Mouse (Mus musculus): ENCODE measurements around the gene Pabpc1l. TPM values are rescaled to one million over a fixed set of nuclear protein-coding genes. Genes with fewer than 3 reads are reported as not detected.

Pabpc1l gene
- polyA plus RNA-seq, 2 experiments = 0.22 TPM; not detected in 1

DNA sequence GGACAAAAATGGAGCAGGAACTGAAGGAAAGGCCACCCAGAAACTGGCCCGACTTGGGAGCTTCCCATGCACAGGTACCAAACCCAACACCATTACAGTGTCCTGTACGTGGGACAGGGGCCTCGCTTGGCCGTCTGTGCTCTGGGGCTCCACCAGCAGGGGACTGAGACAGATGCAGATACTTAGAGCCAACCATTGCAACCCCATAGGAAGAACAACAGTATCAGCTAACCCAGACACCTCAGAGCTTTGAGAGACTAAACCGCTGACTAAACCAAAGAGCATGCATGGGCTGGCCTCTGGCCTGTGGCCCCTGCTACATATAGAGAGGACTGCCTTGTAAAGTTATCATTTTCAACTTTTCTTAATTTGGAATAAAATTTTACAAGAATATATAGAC, 20.7 kb upstream of the Pabpc1l start:
- DNase-seq (ENCODE audit: low read depth in 3 of 3, low spot score in 3 of 3) (no peak), ATAC-seq (ENCODE audit: insufficient read depth) (0 out of 2 replicates have a peak, but pooled peaks have one; percentile 29)
- H3K9ac ChIP-seq (replicated peaks) = no peak overlapping the region
- no peaks in the 10 kb centered on the region for H3K36me3 ChIP-seq (replicated peaks; ENCODE audit: control insufficient read depth, insufficient read depth, low read depth)
- no peak overlapping the region for H3K4me3 ChIP-seq (ENCODE audit: insufficient read depth in 1 of 2, low read depth in 2 of 2, low read length in 2 of 2)
- no peaks in the 10 kb centered on the region for H3K27me3 ChIP-seq (ENCODE audit: control insufficient read depth, insufficient read depth, low read length)
- no peaks in the 10 kb centered on the region for H3K9me3 ChIP-seq (ENCODE audit: control insufficient read depth, low read length)
- WGBS (ENCODE audit: insufficient replicate concordance) = 62% methylated on average over 5 of the region's 5 CpGs
- no peak overlapping the region for H3K27ac ChIP-seq
- peaks cover 3 to 16% of the 10 kb centered on the region in 2 experiments; a peak in 3 of 4 replicates for H3K4me1 ChIP-seq (replicated peaks; ENCODE audit: control insufficient read depth in 2 of 2, insufficient read depth in 2 of 2, low read length in 1 of 2)
- no peak overlapping the region for H3K4me2 ChIP-seq (ENCODE audit: low read depth)
- TF ChIP-seq CTCF (IDR thresholded peaks at IDR 0.05; ENCODE audit: low read depth) (0 out of 2 replicates have a peak, but pooled peaks have one; percentile 13), EP300 (IDR thresholded peaks at IDR 0.05; ENCODE audit: low read depth) (no peak)

DNA sequence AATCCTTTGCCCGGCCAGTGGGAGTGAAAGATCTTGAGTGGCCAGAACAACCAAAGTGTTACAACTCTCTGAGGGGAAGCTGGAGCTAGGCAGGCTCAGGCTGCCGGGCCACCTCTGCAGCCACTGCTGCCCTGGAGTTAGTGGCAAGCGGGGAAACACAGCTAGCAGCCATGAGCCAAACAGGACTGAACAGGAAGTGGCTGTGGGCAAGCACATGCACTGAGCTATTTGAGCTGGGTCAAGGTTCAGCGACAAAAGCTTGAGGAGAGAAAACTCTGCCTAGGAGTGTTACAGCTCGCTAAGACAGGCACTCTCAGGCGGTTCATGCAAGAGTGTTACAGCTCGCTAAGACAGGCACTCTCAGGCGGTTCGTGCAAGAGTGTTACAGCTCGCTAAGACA, 18.3 kb upstream of the Pabpc1l start:
- TF ChIP-seq CTCF (IDR thresholded peaks at IDR 0.05; ENCODE audit: low read depth) = no peak
- TF ChIP-seq EP300 (IDR thresholded peaks at IDR 0.05; ENCODE audit: low read depth) = no peak
- H3K9me3 ChIP-seq (ENCODE audit: control insufficient read depth, low read length) = no peaks in the 10 kb centered on the region
- no peak overlapping the region for H3K27ac ChIP-seq
- peaks cover 3 to 16% of the 10 kb centered on the region in 2 experiments; a peak in 3 of 4 replicates for H3K4me1 ChIP-seq (replicated peaks; ENCODE audit: control insufficient read depth in 2 of 2, insufficient read depth in 2 of 2, low read length in 1 of 2)
- H3K27me3 ChIP-seq (ENCODE audit: control insufficient read depth, insufficient read depth, low read length) = no peaks in the 10 kb centered on the region
- 39% methylated on average over 10 of the region's 10 CpGs for WGBS (ENCODE audit: insufficient replicate concordance)
- DNase-seq (ENCODE audit: low read depth in 3 of 3, low spot score in 3 of 3) (no peak), ATAC-seq (ENCODE audit: insufficient read depth) (no peak)
- no peak overlapping the region for H3K4me3 ChIP-seq (ENCODE audit: insufficient read depth in 1 of 2, low read depth in 2 of 2, low read length in 2 of 2)
- peaks cover 4% of the 10 kb centered on the region for H3K36me3 ChIP-seq (replicated peaks; ENCODE audit: control insufficient read depth, insufficient read depth, low read depth)
- no peak overlapping the region for H3K9ac ChIP-seq (replicated peaks)
- no peak overlapping the region for H3K4me2 ChIP-seq (ENCODE audit: low read depth)

DNA sequence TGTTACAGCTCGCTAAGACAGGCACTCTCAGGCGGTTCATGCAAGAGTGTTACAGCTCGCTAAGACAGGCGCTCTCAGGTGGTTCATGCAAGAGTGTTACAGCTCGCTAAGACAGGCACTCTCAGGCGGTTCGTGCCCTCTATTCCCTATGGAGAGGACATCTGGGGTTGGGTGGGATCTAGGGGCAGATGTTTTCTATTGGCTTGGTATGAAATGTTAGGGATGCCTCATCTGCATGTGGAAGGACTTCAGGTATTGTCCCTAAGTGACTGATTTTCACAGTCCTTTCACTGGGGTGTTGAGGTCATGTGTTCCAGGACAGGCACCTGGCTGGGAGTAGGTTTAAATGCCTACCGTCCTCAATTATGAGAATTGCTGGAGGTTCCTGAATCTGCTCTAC, 17.7 kb upstream of the Pabpc1l start:
- ATAC-seq (ENCODE audit: insufficient read depth) = no peak
- H3K4me2 ChIP-seq (ENCODE audit: low read depth) = no peak overlapping the region
- WGBS (ENCODE audit: insufficient replicate concordance) = 84% methylated on average over 8 of the region's 8 CpGs

DNA sequence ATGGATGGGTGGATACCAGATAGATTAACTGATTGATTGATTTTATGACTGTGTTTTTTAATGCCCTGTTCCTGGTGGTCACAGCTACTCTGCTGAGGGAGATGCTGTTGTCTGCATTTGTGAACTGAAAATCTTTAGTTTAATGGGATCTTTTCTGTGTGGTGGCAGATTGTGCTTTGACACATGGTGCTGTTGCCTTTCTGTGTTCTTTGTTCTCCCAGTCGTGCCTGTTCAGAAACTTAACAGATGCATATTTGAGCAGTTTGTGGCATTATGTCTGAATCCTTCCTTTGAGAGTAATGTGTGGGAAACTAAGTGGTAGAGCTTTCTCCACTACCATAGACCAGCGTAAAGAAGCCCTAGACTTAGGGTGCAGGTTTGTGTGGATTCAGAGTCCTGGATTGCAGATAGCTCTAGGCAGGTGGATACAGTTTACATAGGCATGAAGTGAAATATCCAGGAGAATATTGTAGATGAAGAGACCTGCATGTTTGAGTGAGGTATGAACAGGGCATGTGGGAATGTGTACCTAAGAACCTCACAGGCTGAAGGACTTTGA, 17.2 kb upstream of the Pabpc1l start:
- DNase-seq (ENCODE audit: low read depth in 3 of 3, low spot score in 3 of 3) (no peak), ATAC-seq (ENCODE audit: insufficient read depth) (no peak)
- TF ChIP-seq EP300 (IDR thresholded peaks at IDR 0.05; ENCODE audit: low read depth) (no peak), CTCF (IDR thresholded peaks at IDR 0.05; ENCODE audit: low read depth) (no peak)
- Histone ChIP-seq H3K4me3 (ENCODE audit: insufficient read depth in 1 of 2, low read depth in 2 of 2, low read length in 2 of 2) (no peak overlapping the region), H3K27me3 (ENCODE audit: control insufficient read depth, insufficient read depth, low read length) (no peaks in the 10 kb centered on the region), H3K9me3 (ENCODE audit: control insufficient read depth, low read length) (no peaks in the 10 kb centered on the region), H3K9ac (replicated peaks) (no peak overlapping the region), H3K27ac (no peak overlapping the region), H3K4me2 (ENCODE audit: low read depth) (no peak overlapping the region), H3K36me3 (replicated peaks; ENCODE audit: control insufficient read depth, insufficient read depth, low read depth) (peaks cover 11% of the 10 kb centered on the region), H3K4me1 (replicated peaks; ENCODE audit: control insufficient read depth in 2 of 2, insufficient read depth in 2 of 2, low read length in 1 of 2) (peaks cover 3 to 15% of the 10 kb centered on the region in 2 experiments; a peak in 3 of 4 replicates)
- WGBS (ENCODE audit: insufficient replicate concordance) = 68% methylated on average over 2 of the region's 2 CpGs

More for the DNA sequence above, 17.7 kb upstream of the Pabpc1l start:
- peaks cover 10% of the 10 kb centered on the region for H3K36me3 ChIP-seq (replicated peaks; ENCODE audit: control insufficient read depth, insufficient read depth, low read depth)
- no peak overlapping the region for H3K9ac ChIP-seq (replicated peaks)
- peaks cover 3 to 16% of the 10 kb centered on the region in 2 experiments; a peak in 3 of 4 replicates for H3K4me1 ChIP-seq (replicated peaks; ENCODE audit: control insufficient read depth in 2 of 2, insufficient read depth in 2 of 2, low read length in 1 of 2)
- no peak overlapping the region for H3K27ac ChIP-seq
- H3K27me3 ChIP-seq (ENCODE audit: control insufficient read depth, insufficient read depth, low read length) = no peaks in the 10 kb centered on the region
- H3K9me3 ChIP-seq (ENCODE audit: control insufficient read depth, low read length) = no peaks in the 10 kb centered on the region
- DNase-seq (ENCODE audit: low read depth in 3 of 3, low spot score in 3 of 3) = no peak
- no peak for TF ChIP-seq CTCF (IDR thresholded peaks at IDR 0.05; ENCODE audit: low read depth)
- no peak for TF ChIP-seq EP300 (IDR thresholded peaks at IDR 0.05; ENCODE audit: low read depth)
- no peak overlapping the region for H3K4me3 ChIP-seq (ENCODE audit: insufficient read depth in 1 of 2, low read depth in 2 of 2, low read length in 2 of 2)

DNA sequence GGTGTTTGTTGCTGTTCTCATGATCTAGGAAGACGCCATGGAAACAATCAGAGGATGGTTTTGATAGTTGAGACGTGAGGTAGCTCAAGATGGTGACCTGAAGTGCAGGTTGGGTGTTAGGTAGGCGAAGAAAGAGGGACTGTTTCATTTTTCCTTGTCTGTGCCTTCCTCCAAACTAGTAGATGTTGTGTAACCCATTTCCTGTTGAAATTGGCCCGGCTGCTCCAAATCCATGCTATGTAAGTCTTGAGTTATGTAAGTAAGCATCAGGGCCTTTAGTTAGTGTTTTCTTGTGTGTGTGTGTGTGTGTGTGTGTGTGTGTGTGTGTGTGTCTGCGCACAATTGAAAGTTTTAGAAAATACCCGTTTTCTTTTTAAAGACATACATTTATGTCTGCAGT, 16.0 kb upstream of the Pabpc1l start:
- DNase-seq (ENCODE audit: low read depth in 3 of 3, low spot score in 3 of 3) (no peak), ATAC-seq (ENCODE audit: insufficient read depth) (no peak)
- WGBS (ENCODE audit: insufficient replicate concordance) = 63% methylated on average over 6 of the region's 6 CpGs
- TF ChIP-seq CTCF (IDR thresholded peaks at IDR 0.05; ENCODE audit: low read depth) = no peak
- TF ChIP-seq EP300 (IDR thresholded peaks at IDR 0.05; ENCODE audit: low read depth) = no peak
- H3K27ac ChIP-seq = no peak overlapping the region
- H3K4me1 ChIP-seq (replicated peaks; ENCODE audit: control insufficient read depth in 2 of 2, insufficient read depth in 2 of 2, low read length in 1 of 2) = peaks cover 3 to 12% of the 10 kb centered on the region in 2 experiments; a peak in 3 of 4 replicates
- no peak overlapping the region for H3K4me3 ChIP-seq (ENCODE audit: insufficient read depth in 1 of 2, low read depth in 2 of 2, low read length in 2 of 2)
- no peaks in the 10 kb centered on the region for H3K9me3 ChIP-seq (ENCODE audit: control insufficient read depth, low read length)
- no peak overlapping the region for H3K4me2 ChIP-seq (ENCODE audit: low read depth)
- H3K36me3 ChIP-seq (replicated peaks; ENCODE audit: control insufficient read depth, insufficient read depth, low read depth) = peaks cover 17% of the 10 kb centered on the region
- H3K9ac ChIP-seq (replicated peaks) = no peak overlapping the region
- no peaks in the 10 kb centered on the region for H3K27me3 ChIP-seq (ENCODE audit: control insufficient read depth, insufficient read depth, low read length)
